Mouse (Mus musculus) testis, adult 2 months (tissue): Measurements from ENCODE around the gene Usp37.

Source experiments
- CTCF ChIP-seq: fragments of 200-500 bp; IDR thresholded peaks from 2 replicates; pipeline ENCODE4 v1.5.1; 2012; ENCODE audit warnings: low read depth, mild to moderate bottlenecking, inconsistent platforms, low read length, moderate library complexity; ENCODE audit not compliant: control insufficient read depth, insufficient read depth, insufficient replicate concordance
- POLR2A ChIP-seq: fragments of 200-500 bp; IDR thresholded peaks from 2 replicates; pipeline ENCODE4 v1.6.1; 2012; ENCODE audit warnings: low read depth, mild to moderate bottlenecking, inconsistent platforms, low read length, moderate library complexity; ENCODE audit not compliant: control insufficient read depth

- no peak for TF ChIP-seq CTCF
- TF ChIP-seq POLR2A: no peak; the same call in 1 of the 2 replicates
These were observed 43.8 kb upstream of the Usp37 start, which contains the start of the genes Zfp142 and Bcs1l for GRCm38 (mm10) chr1:74587773-74588445.
